Mouse (Mus musculus) embryonic fibroblast, embryonic 13.5 days (primary cell): ENCODE data around the gene Tango6.

Experiments
- CTCF ChIP-seq: IDR thresholded peaks from 2 replicates; pipeline ENCODE4 v1.5.1; 2011; ENCODE audit warnings: mild to moderate bottlenecking, control low read depth, low read length, moderate library complexity, borderline replicate concordance; ENCODE audit not compliant: insufficient read depth
- POLR2A ChIP-seq: IDR thresholded peaks from 2 replicates; pipeline ENCODE4 v1.6.1; 2011; ENCODE audit warnings: low read depth, mild to moderate bottlenecking, control low read depth, low read length, moderate library complexity

DNA sequence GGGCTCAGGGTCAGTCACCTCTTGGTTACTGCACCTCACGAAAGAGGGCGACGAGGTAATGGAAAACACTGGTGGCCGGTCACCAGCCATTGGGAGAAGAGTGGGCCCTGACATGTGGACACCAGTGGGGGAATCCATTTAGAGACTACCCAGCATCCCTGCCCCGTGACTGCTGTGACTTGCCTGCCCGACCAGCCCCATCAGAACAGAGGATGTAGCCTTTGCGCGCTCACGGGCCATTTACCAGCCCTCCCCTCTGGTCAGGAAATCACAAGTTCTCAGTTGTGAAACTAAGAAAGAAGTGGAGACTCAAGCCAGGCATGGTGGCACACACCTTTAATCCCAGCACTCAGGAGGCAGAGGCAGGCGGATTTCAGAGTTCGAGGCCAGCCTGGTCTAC is 118.4 kb downstream of the Tango6 start:
- TF ChIP-seq CTCF: no peak
- TF ChIP-seq POLR2A: no peak
